Mouse (Mus musculus) gastrocnemius, adult 8-10 months (tissue): Measurements from ENCODE around the gene Kif1b. TPM values are rescaled to one million over a fixed set of nuclear protein-coding genes. Genes with fewer than 3 reads are reported as not detected.
A peak's percentile ranks its signal among the peaks of the same experiment; 100 is the strongest.
"Not testable (repeated sequence)": the region's sequence is repeated elsewhere in the genome, so short reads cannot be mapped to it uniquely, and the experiment has no call there.

Experiments used
- DNase-seq, 2 experiments: peaks; one replicate each; pipeline ENCODE4 v3.0.0; 2022; ENCODE audit warnings: low spot score in 2 of 2
- total RNA-seq, 4 experiments: library from RNA; stranded (reverse); gene quantifications; 2 replicates each; pipeline ENCODE4 v1.2.4; 2022

Kif1b gene
- total RNA-seq, 4 experiments from 2014 or later = 281 to 318 (median 297) TPM

GRCm38 (mm10) chr4:149223453-149223852 lies 84.0 kb downstream of the Kif1b start:
- DNase-seq = no peak

GRCm38 (mm10) chr4:149220481-149220880 lies 87.0 kb downstream of the Kif1b start:
- no peak for DNase-seq

GRCm38 (mm10) chr4:149220042-149220473 lies 87.4 kb downstream of the Kif1b start:
- DNase-seq = no peak

GRCm38 (mm10) chr4:149219401-149220041 lies 88.0 kb downstream of the Kif1b start:
- no peak for DNase-seq

- no peak for DNase-seq
These were observed 89.0 kb downstream of the Kif1b start for GRCm38 (mm10) chr4:149218476-149218875.

GRCm38 (mm10) chr4:149215982-149216381 lies 91.5 kb downstream of the Kif1b start:
- DNase-seq = no peak

GRCm38 (mm10) chr4:149215397-149215796 lies 92.1 kb downstream of the Kif1b start:
- no peak for DNase-seq

- DNase-seq = not testable (repeated sequence)
These were observed 93.0 kb downstream of the Kif1b start for GRCm38 (mm10) chr4:149214468-149214867.

- no peak for DNase-seq
These were observed 94.0 kb downstream of the Kif1b start for GRCm38 (mm10) chr4:149213466-149213865.

GRCm38 (mm10) chr4:149211441-149211840 lies 96.1 kb downstream of the Kif1b start:
- DNase-seq = not testable (repeated sequence)

- no peak for DNase-seq
These were observed 105.0 kb downstream of the Kif1b start for GRCm38 (mm10) chr4:149202467-149202866.

- no peak for DNase-seq
These were observed 106.4 kb downstream of the Kif1b start for GRCm38 (mm10) chr4:149201110-149201509.

- no peak for DNase-seq
These were observed 110.3 kb downstream of the Kif1b start for GRCm38 (mm10) chr4:149197180-149197579.

- no peak for DNase-seq
These were observed 116.4 kb downstream of the Kif1b start for GRCm38 (mm10) chr4:149191103-149191502.

GRCm38 (mm10) chr4:149188563-149188962 lies 118.9 kb downstream of the Kif1b start:
- no peak for DNase-seq

GRCm38 (mm10) chr4:149182755-149183154 lies 124.7 kb downstream of the Kif1b start:
- no peak for DNase-seq

GRCm38 (mm10) chr4:149182192-149182591 lies 125.3 kb downstream of the Kif1b start:
- peak in 1 of 2 experiments; percentile 24 for DNase-seq

- no peak for DNase-seq
These were observed 127.9 kb downstream of the Kif1b start for GRCm38 (mm10) chr4:149179573-149179972.

GRCm38 (mm10) chr4:149179160-149179559 lies 128.3 kb downstream of the Kif1b start:
- DNase-seq = no peak

- DNase-seq = no peak
These were observed 129.2 kb downstream of the Kif1b start for GRCm38 (mm10) chr4:149178328-149178727.

- DNase-seq = no peak
These were observed 130.4 kb downstream of the Kif1b start for GRCm38 (mm10) chr4:149177046-149177445.

- DNase-seq = no peak
These were observed 130.8 kb downstream of the Kif1b start for GRCm38 (mm10) chr4:149176645-149177044.

GRCm38 (mm10) chr4:149173661-149174060 lies 133.8 kb downstream of the Kif1b start:
- DNase-seq = no peak
